In genomic region chr2:117262184-117262583, GRCm38 (mm10) we compare ENCODE assay signal across 16 mouse cellular contexts.
"Had no signal": no experiment of that assay in that cellular context is flagged by ENCODE, and none has a peak within 500 bp of the region (broad histone marks: within the 10 kb centered on the region; RNA-seq: fewer than 3 reads in every experiment).

No protein-coding gene starts in this region.

- DNase-seq: gastrocnemius, adult 2 months; gastrocnemius, postnatal 10 days; gastrocnemius, postnatal 25 days; heart, postnatal 14 days; heart, postnatal 36 days; kidney, adult 18-20 months; kidney, adult 8-10 months; kidney, postnatal 10 days; kidney, postnatal 25 days; kidney, postnatal 4 days; liver; liver, embryonic 13.5 days had no signal

- ATAC-seq: hindbrain, embryonic 16.5 days; inflammation-experienced regulatory T-cells, adult 6 months; intestine, embryonic 15.5 days; intestine, postnatal 0 days had no signal
